Mouse (Mus musculus) thymus, adult 2 months (tissue): ENCODE results near the gene Canx. TPM values are rescaled to one million over a fixed set of nuclear protein-coding genes. Genes with fewer than 3 reads are reported as not detected.

Experiments
- DNase-seq: peaks from one replicate; pipeline ENCODE4 v3.0.0; 2021
- H3K27ac ChIP-seq: fragments of 200-500 bp; 2 replicates; pipeline ENCODE4 v1.5.1; 2012; ENCODE audit warnings: low read length, control low read depth; ENCODE audit not compliant: control insufficient read depth, insufficient read depth
- H3K27me3 ChIP-seq: fragments of 200-500 bp; 2 replicates; pipeline ENCODE4 v1.6.1; 2012; ENCODE audit warnings: mild to moderate bottlenecking, low read length, moderate library complexity, mixed read lengths; ENCODE audit not compliant: control insufficient read depth, insufficient read depth
- H3K36me3 ChIP-seq: fragments of 200-500 bp; 2 replicates; pipeline ENCODE4 v1.6.1; 2012; ENCODE audit warnings: mild to moderate bottlenecking, low read length, moderate library complexity; ENCODE audit not compliant: control insufficient read depth, insufficient read depth
- H3K4me1 ChIP-seq: fragments of 200-500 bp; replicated peaks from 2 replicates; pipeline ENCODE4 v1.6.1; 2012; ENCODE audit warnings: low read length; ENCODE audit not compliant: control insufficient read depth, insufficient read depth
- H3K4me3 ChIP-seq: fragments of 200-500 bp; 2 replicates; pipeline ENCODE4 v1.5.1; 2012; ENCODE audit warnings: mild to moderate bottlenecking, low read length, control low read depth, moderate library complexity; ENCODE audit not compliant: control insufficient read depth, insufficient read depth
- CTCF ChIP-seq: fragments of 200-500 bp; IDR thresholded peaks from 2 replicates; pipeline ENCODE4 v1.5.1; 2012; ENCODE audit warnings: mild to moderate bottlenecking, control low read depth, low read length, moderate library complexity, borderline replicate concordance; ENCODE audit not compliant: control insufficient read depth, poor library complexity, insufficient read depth; ENCODE audit errors: extremely low read depth
- POLR2A ChIP-seq: fragments of 200-500 bp; IDR thresholded peaks from 2 replicates; pipeline ENCODE4 v1.6.1; 2012; ENCODE audit warnings: mild to moderate bottlenecking, low read length, control low read depth, moderate library complexity; ENCODE audit not compliant: control insufficient read depth, poor library complexity, insufficient read depth; ENCODE audit errors: extremely low read depth
- WGBS: fragments of 180-500 bp; shearing (Covaris S2); methylation state at CpG from one replicate; pipeline ENCODE4 v1.1.7; 2018; 5-methylcytosine and 5-hydroxymethylcytosine counted together
- polyA plus RNA-seq: library from polyadenylated mRNA; depleted of rRNA; stranded (reverse); fragments of >200 nt; gene quantifications from 2 replicates; pipeline ENCODE4 v1.2.3, GENCODE M21; 2012

Gene Canx
- polyA plus RNA-seq, 1 experiment: 44.3 TPM

- DNase-seq: no peak
- no peaks in the 10 kb centered on the region for H3K27me3 ChIP-seq
- WGBS: 96% methylated on average over 2 of the region's 2 CpGs
- peaks cover 5% of the 10 kb centered on the region for H3K4me1 ChIP-seq
- no peaks in the 10 kb centered on the region for H3K36me3 ChIP-seq
- TF ChIP-seq POLR2A (no peak), CTCF (no peak)
- no peak overlapping the region for H3K4me3 ChIP-seq
- no peak overlapping the region for H3K27ac ChIP-seq
These were observed 52.7 kb downstream of the Canx start for GRCm38 (mm10) chr11:50272819-50273218.

DNA sequence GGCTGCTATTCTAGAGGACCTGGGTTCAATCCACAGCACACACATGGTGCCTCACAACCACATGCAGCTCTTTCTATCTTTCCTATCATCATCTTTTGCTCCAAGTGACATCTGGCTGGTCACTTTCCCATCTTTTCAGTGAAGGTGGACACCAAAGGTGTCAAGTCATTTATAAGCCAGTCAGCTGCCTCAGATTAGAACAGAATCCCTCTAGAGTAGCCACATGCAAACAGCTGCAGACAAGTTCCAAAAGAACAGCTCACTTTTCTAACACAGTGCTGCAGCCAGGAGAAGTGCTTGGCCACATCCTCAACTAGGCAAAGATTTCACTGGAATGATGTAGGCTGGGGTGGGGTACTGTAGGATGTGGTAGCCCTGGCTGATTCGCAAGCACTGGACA, 55.6 kb downstream of the Canx start:
- no peak for TF ChIP-seq POLR2A
- TF ChIP-seq CTCF: no peak
- no peak overlapping the region for H3K4me3 ChIP-seq
- H3K27me3 ChIP-seq: no peaks in the 10 kb centered on the region
- no peak overlapping the region for H3K27ac ChIP-seq
- H3K4me1 ChIP-seq: no peaks in the 10 kb centered on the region
- WGBS: 94% methylated on average over 1 of the region's 1 CpGs
- H3K36me3 ChIP-seq: peaks cover 21% of the 10 kb centered on the region
- no peak for DNase-seq

DNA sequence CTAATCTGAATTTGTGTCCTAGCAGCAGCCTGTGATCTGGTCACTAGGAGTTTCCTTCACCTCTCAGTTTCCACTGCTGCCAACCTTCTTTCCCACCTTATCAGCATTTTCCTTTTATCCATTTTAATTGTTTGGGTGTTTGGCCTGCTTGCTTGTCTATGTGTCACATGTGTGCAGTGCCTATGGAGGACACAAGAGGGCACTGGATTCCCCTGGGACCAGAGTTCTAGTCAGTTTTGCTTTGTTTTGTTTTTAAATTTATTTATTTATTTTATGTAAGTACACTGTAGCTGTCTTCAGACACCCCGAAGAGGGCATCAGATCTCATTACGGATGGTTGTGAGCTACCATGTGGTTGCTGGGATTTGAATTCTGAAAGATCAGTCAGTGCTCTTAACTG, 56.3 kb downstream of the Canx start:
- no peak overlapping the region for H3K4me3 ChIP-seq
- no peaks in the 10 kb centered on the region for H3K4me1 ChIP-seq
- H3K27me3 ChIP-seq: no peaks in the 10 kb centered on the region
- peaks cover 28% of the 10 kb centered on the region for H3K36me3 ChIP-seq
- no peak for TF ChIP-seq POLR2A
- no peak for TF ChIP-seq CTCF
- no peak overlapping the region for H3K27ac ChIP-seq
- WGBS: 92% methylated on average over 2 of the region's 2 CpGs
- peak; percentile 33 for DNase-seq

GRCm38 (mm10) chr11:50266997-50267396, 58.5 kb downstream of the Canx start:
- H3K36me3 ChIP-seq: peaks cover 41% of the 10 kb centered on the region
- no peak overlapping the region for H3K4me3 ChIP-seq
- WGBS: 96% methylated on average over 3 of the region's 3 CpGs
- DNase-seq: no peak
- no peak for TF ChIP-seq CTCF
- TF ChIP-seq POLR2A: no peak
- H3K27ac ChIP-seq: no peak overlapping the region
- no peaks in the 10 kb centered on the region for H3K27me3 ChIP-seq
- no peaks in the 10 kb centered on the region for H3K4me1 ChIP-seq

DNA sequence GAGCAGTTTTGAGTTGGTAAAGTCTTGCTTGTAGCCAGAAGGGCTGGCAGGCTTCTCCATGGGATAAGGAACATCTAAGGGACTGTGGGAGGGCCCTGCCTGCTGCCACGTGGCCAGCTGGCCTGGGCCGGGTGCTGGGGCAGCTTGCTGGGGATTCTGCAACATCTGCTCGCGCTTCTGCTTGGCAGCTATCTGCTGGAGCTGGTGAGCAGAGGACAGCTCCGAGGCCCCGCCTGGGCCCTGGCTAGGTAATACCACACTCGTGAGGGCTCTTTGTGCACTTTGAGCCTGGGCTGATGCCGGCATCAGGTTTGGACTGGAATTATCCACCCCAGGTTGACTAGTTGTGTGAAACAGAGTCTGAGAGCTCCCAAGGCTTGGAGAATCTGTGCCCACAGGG, 59.5 kb downstream of the Canx start:
- Histone ChIP-seq H3K4me3 (no peak overlapping the region), H3K27ac (no peak overlapping the region), H3K4me1 (no peaks in the 10 kb centered on the region), H3K36me3 (peaks cover 51% of the 10 kb centered on the region), H3K27me3 (no peaks in the 10 kb centered on the region)
- TF ChIP-seq POLR2A: no peak
- TF ChIP-seq CTCF: no peak
- 93% methylated on average over 8 of the region's 8 CpGs for WGBS
- DNase-seq: no peak

DNA sequence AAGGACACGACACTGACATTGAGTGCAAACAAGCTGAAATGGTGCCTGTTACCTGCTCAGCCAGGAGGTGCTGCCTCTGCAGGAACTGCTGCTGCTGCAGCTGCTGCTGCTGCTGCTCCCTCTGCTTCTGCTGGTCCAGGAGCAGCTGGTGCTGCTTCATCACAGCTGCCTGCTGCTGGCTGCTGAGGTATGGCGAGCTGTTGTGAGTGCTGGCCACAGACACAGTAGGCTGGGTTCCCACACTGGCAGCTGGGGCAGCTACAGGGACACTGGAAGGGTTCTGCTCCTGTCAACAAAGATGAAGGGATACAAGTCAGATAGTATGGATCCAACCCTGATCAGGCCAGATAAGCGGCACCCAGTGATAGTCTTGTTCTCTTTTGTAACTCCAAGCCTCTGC, 62.3 kb downstream of the Canx start:
- Histone ChIP-seq H3K36me3 (peaks cover 75% of the 10 kb centered on the region), H3K4me3 (no peak overlapping the region), H3K27ac (no peak overlapping the region), H3K27me3 (no peaks in the 10 kb centered on the region), H3K4me1 (no peaks in the 10 kb centered on the region)
- WGBS: 91% methylated on average over 3 of the region's 3 CpGs
- DNase-seq: no peak
- TF ChIP-seq CTCF (no peak), POLR2A (no peak)

- 80% methylated on average over 4 of the region's 4 CpGs for WGBS
- no peak for DNase-seq
- Histone ChIP-seq H3K36me3 (peaks cover 85% of the 10 kb centered on the region), H3K4me1 (no peaks in the 10 kb centered on the region), H3K27ac (no peak overlapping the region), H3K4me3 (no peak overlapping the region), H3K27me3 (no peaks in the 10 kb centered on the region)
- no peak for TF ChIP-seq CTCF
- no peak for TF ChIP-seq POLR2A
These were observed 63.5 kb downstream of the Canx start for GRCm38 (mm10) chr11:50262020-50262419.
